Mouse (Mus musculus): ENCODE measurements around the gene Arid4a. TPM values are rescaled to one million over a fixed set of nuclear protein-coding genes. Genes with fewer than 3 reads are reported as not detected.

Arid4a gene
- 55.8 TPM for polyA plus RNA-seq (2014; fragmentation: Illumina TruSeq; extraction: RNeasy Lipid Tissue Mini Kit (QIAGEN cat#74804); ENCODE audit: low read depth, low replicate concordance)

DNA sequence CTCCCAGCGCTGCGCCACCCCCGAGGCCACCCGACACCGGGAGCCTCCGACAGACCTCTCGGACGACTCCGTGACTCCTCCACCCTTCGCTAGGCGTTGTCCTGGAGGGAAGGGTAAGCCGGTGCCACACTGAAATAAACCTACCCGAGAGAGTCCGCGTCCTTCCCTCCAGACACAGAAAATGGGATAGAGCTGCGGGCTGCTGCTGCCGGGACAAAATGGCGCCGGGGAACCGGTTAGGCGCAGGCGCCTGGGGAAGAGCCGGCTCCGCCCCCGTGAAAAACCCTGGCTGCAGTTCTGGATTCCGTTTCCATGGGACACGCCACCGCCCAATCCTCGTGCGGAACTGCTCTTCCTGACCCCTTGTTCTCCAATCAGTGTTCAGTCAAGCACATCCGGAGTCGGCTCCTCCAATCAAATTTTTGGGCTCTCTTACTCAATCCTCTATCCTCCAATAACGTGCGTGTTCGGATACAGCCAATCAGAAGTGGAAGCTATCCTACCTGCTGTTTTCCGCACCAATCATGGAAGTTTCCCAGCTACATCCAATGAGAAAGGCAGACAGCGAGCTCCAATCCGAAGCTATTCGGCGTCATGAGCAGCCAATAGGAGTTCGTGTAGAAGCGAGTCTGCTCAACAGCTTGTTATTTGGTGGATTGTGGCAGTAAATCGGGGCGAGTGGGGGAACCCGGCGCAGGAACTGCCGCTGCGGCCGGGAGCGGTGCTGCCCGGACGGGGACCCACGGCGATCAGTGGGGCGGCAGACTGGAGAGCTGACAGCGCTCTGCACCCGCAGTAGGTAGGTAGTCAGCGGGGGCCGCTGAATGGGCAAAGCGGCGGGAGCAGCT is at the start of gene Arid4a:
Gene Arid4a (plus strand): TSS at position 628 of the 848 bp plus-strand sequence.

GRCm38 (mm10) chr12:70974441-70975266 is 41.1 kb upstream of the Arid4a start, which contains the start of gene Psma3:
Gene Psma3, plus strand, starts transcription at chr12:70974621.

GRCm38 (mm10) chr12:71111331-71111730 is 95.5 kb downstream of the Arid4a start, which contains the start of gene Tomm20l:
Gene Tomm20l, plus strand, starts transcription at chr12:71111428.

DNA sequence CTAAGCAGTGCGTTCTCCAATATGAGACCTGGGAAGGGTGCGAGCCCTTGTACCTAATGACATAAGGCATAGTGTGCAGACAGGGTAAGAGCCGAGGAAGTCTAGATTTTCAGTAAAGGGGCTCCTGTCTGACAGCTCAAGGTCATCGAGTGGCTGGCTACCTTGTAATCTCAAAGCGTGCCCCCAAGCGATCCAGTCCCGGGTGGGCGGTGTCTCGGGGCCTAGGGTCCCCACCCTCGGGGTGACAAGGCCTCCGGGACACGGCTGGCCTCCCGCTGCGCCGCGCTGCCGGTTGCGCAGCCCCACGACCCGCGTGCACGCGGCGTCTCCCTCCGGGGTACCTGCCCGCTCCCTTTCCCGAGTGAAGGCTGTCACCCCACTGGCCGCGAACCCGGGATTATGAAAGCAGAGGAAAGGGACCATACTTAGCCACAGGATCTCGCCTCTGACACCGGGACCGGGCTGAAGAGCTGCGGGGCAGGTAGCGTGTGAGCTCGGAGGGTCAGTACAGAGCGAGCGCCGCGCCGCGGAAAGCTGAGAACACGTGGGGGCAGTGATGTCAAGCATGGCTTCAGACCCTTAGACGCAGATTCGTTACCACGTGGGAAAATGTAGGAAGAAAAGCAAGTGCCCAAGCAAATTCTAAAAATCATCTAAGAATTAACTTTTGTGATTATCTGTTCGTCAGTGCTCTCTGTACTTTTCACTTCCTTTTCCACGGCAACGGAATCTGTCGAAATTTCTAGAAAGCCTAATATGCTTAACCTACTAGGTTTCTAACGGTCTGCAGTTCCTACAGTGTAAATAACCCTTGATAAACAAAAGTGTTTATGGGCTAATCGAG is 120.6 kb downstream of the Arid4a start, which contains the start of the genes Timm9 and 2700049A03Rik:
Gene Timm9 (minus strand): TSS at position 555 of the 844 bp plus-strand sequence.
Gene 2700049A03Rik (plus strand): TSS at position 719 of the 844 bp plus-strand sequence.

Other genes with a start within 250 kb of the Arid4a start
- gene Frmd6, start 190.5 kb upstream of the Arid4a start, polyA plus RNA-seq (2014; fragmentation: Illumina TruSeq; extraction: RNeasy Lipid Tissue Mini Kit (QIAGEN cat#74804); ENCODE audit: low read depth, low replicate concordance), result 19.6 TPM
- 227 TPM for gene Actr10, start 78.1 kb upstream of the Arid4a start, polyA plus RNA-seq (2014; fragmentation: Illumina TruSeq; extraction: RNeasy Lipid Tissue Mini Kit (QIAGEN cat#74804); ENCODE audit: low read depth, low replicate concordance)
- 724 TPM for gene Psma3, start 41.4 kb upstream of the Arid4a start, polyA plus RNA-seq (2014; fragmentation: Illumina TruSeq; extraction: RNeasy Lipid Tissue Mini Kit (QIAGEN cat#74804); ENCODE audit: low read depth, low replicate concordance)
- not detected for gene Tomm20l, start 95.4 kb downstream of the Arid4a start, polyA plus RNA-seq (2014; fragmentation: Illumina TruSeq; extraction: RNeasy Lipid Tissue Mini Kit (QIAGEN cat#74804); ENCODE audit: low read depth, low replicate concordance)
- gene Timm9, start 120.7 kb downstream of the Arid4a start, polyA plus RNA-seq (2014; fragmentation: Illumina TruSeq; extraction: RNeasy Lipid Tissue Mini Kit (QIAGEN cat#74804); ENCODE audit: low read depth, low replicate concordance), result 47.9 TPM
- 7.9 TPM for gene 2700049A03Rik, start 120.9 kb downstream of the Arid4a start, polyA plus RNA-seq (2014; fragmentation: Illumina TruSeq; extraction: RNeasy Lipid Tissue Mini Kit (QIAGEN cat#74804); ENCODE audit: low read depth, low replicate concordance)